Mouse (Mus musculus) forebrain, embryonic 15.5 days (tissue): Measurements from ENCODE around the gene Gpr137. TPM values are rescaled to one million over a fixed set of nuclear protein-coding genes. Genes with fewer than 3 reads are reported as not detected.
A peak's percentile ranks its signal among the peaks of the same experiment; 100 is the strongest.

ENCODE experiments used
- ATAC-seq: fragments of 200-750 bp; cut with Nextera tagmentation; replicated peaks from 2 replicates; pipeline ENCODE4 v1.8.0; 2017; ENCODE audit warnings: mild to moderate bottlenecking, moderate TSS enrichment, moderate library complexity
- H3K27ac ChIP-seq: fragments of 300-500 bp; sonication (generic); replicated peaks from 2 replicates; pipeline ENCODE4 v1.5.1; 2015; ENCODE audit warnings: mild to moderate bottlenecking, inconsistent platforms
- H3K27me3 ChIP-seq: fragments of 300-500 bp; sonication (generic); 2 replicates; pipeline ENCODE4 v1.6.1; 2015; ENCODE audit warnings: inconsistent platforms
- H3K36me3 ChIP-seq: fragments of 300-500 bp; sonication (generic); 2 replicates; pipeline ENCODE4 v1.6.1; 2015; ENCODE audit warnings: mild to moderate bottlenecking, inconsistent platforms
- H3K4me1 ChIP-seq: fragments of 300-500 bp; sonication (generic); 2 replicates; pipeline ENCODE4 v1.6.1; 2015; ENCODE audit warnings: inconsistent platforms
- H3K4me2 ChIP-seq: fragments of 300-500 bp; sonication (generic); replicated peaks from 2 replicates; pipeline ENCODE4 v1.6.1; 2015; ENCODE audit warnings: mild to moderate bottlenecking, inconsistent platforms
- H3K4me3 ChIP-seq: fragments of 300-500 bp; sonication (generic); 2 replicates; pipeline ENCODE4 v1.5.1; 2015; ENCODE audit warnings: mild to moderate bottlenecking, inconsistent platforms
- H3K9ac ChIP-seq: fragments of 300-500 bp; sonication (generic); replicated peaks from 2 replicates; pipeline ENCODE4 v1.6.1; 2015; ENCODE audit warnings: mild to moderate bottlenecking, inconsistent platforms
- H3K9me3 ChIP-seq: fragments of 300-500 bp; sonication (generic); 2 replicates; pipeline ENCODE4 v1.6.1; 2016; ENCODE audit warnings: inconsistent platforms
- WGBS: fragments of 180-500 bp; shearing (Covaris S2); methylation state at CpG from one replicate; pipeline ENCODE4 v1.1.7; 2015; ENCODE audit warnings: mixed read lengths; 5-methylcytosine and 5-hydroxymethylcytosine counted together
- polyA plus RNA-seq: library from polyadenylated mRNA; unstranded; fragments of >200 nt; fragmentation: Nextera tagmentation; extraction: Ambion mirVana; gene quantifications from 2 replicates; pipeline ENCODE4 v1.2.1, GENCODE M21; 2015

Gene Gpr137
- polyA plus RNA-seq, 1 experiment from 2014 or later = 48.0 TPM

DNA sequence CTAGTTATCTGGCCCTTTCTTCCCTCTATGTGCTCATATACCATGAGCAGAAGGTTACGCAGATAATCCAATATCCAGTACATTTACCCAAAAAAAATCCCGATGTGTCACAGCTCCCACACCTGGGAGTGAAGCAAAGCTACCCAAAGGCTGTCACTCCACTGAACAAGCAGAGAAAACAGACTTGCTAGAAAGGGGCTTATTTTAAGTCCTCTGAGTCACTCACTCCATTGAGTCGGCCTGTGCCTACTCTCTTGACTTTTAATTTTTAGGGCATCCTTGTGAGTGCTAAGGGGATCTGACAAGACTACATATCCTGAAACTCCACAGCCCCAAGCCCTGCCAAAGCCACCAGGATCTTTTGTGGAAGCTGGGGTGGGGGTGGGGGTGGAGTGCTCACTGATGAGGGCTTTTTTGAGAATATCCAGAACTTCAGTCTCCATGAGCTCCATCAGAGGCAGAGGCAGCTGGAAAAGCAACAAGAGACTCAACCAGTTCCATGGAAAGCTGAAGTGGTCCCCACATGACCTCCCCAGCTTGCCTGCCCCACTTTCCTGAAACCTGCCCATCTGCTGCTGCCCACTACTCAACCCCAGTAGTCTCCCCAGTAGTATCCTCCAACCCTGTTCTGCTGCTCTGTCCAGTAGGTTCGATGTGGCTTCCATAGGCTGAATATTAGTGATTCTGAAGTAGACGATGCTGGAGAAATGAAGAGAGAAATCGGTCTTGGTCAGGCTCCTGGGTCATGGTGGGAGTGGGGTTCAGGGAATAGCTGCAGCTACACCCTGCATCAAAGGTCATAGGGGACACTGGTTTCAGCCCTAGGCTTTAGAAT is 19.2 kb downstream of the Gpr137 start:
- Histone ChIP-seq H3K27ac (no peak overlapping the region), H3K9ac (no peak overlapping the region), H3K36me3 (0 out of 2 replicates have a peak, but pooled peaks cover 5% of the 10 kb centered on the region), H3K4me2 (no peak overlapping the region), H3K9me3 (no peaks in the 10 kb centered on the region), H3K27me3 (peaks cover 55% of the 10 kb centered on the region), H3K4me1 (peaks cover 39% of the 10 kb centered on the region), H3K4me3 (no peak overlapping the region)
- 63% methylated on average over 6 of the region's 6 CpGs for WGBS
- no peak for ATAC-seq

DNA sequence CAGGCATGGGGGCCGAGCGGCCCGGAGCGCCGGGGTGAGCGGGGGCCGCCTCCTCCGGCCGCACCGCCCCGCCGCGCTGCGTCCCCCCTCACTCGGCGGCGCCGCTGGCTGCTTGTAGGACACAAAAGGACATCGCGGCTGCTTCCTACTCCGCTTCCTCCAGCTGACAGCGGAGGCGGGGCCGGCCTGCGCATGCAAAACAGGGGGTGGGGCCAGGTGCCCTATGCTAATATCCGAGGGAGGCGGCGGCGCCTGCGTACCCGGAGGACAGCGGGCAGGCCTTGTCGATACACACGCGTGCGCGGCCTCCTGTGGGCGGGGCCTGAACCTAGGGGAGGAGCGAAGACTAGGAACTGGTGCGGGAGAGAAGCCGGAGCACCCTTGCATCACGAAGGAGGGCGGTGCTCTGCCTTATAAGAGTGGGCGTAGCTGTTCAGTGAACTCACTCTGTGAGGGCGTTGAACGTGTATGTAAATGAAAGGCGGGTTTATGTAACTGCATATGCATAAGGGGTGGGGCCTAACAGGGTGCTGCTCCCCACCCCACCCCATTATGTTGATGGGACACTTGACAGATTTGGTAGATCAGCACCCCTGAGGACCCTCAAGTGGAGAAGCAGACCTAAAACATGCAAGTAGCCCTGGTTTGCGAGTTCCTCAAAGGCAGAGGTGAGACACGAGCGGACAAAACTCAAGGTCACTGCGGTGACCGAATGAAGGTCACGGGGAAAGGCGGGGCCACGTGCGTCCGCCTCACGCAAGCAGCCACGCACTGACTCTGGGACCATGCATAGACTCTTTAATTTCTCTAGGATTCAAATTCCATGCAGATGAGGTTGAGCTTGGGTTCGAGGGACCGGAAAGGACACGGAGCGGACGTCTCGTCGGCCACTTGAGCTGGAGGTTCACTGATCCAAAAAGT is 20.4 kb downstream of the Gpr137 start, which contains the start of gene Esrra:
Esrra (minus strand) TSS at position 167 of the 921 bp plus-strand sequence.
- WGBS = 1% methylated on average over 65 of the region's 66 CpGs
- H3K27me3 ChIP-seq = peaks cover 43% of the 10 kb centered on the region
- H3K9me3 ChIP-seq = no peaks in the 10 kb centered on the region
- H3K27ac ChIP-seq = peak within 1 kb of the TSS; percentile 88
- peak within 1 kb of the TSS; percentile 93 for H3K4me2 ChIP-seq
- peaks cover 37% of the 10 kb centered on the region for H3K4me1 ChIP-seq
- H3K9ac ChIP-seq = peak within 1 kb of the TSS; percentile 97
- H3K4me3 ChIP-seq = peak within 1 kb of the TSS; percentile 88
- H3K36me3 ChIP-seq = 0 out of 2 replicates have a peak, but pooled peaks cover 5% of the 10 kb centered on the region
- ATAC-seq = peak; percentile 96

DNA sequence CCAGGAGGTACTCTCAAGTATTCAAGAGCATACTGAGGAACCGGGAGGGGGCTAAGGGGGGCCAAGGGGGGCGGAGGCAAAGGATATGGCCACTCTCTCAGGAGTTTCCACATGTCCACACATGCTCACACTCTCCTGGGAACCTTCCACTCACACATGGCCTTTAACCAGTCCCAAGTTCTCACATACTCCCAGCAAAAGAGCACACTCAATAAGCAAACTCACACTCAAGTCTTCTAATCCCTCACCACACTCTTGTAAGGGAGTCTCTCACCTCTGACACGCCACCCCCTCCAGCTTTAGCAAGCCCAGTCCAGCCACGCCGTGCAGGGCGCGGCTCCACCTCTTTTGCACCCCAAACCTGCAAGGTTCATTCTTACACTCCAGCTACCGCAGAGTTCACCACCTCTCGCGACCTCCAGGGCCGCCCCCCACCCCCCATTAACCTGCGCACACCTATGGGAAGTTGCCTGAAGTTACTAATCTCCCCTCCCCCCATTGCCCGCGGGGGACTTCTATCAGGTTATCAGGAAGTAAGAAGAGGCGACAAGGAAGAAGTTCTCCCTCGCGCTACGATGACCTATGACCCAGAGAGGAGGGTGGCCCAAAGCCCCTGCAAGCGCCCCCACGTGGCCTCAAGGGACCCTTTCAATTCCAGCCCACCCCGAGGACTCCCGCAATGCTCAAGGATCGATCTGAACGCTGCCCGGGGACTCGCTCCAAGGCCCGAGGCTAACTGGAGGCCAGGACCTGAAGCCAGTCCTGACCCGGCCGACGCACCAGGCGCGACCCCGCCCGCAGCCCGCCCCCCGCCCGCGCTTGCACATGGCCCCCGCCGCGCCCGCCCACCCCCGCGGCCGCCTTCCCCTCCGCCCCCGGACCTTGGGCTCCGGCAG is 21.3 kb downstream of the Gpr137 start:
- peak overlapping the region; percentile 97 for H3K9ac ChIP-seq
- no peaks in the 10 kb centered on the region for H3K9me3 ChIP-seq
- H3K27me3 ChIP-seq = peaks cover 34% of the 10 kb centered on the region
- peaks cover 33% of the 10 kb centered on the region for H3K4me1 ChIP-seq
- 0 out of 2 replicates have a peak, but pooled peaks cover 5% of the 10 kb centered on the region for H3K36me3 ChIP-seq
- ATAC-seq = peak; percentile 8; the same call in 1 of the 2 replicates
- peak overlapping the region; percentile 88 for H3K4me3 ChIP-seq
- H3K4me2 ChIP-seq = peak overlapping the region; percentile 93
- WGBS = 2% methylated on average over 38 of the region's 48 CpGs
- H3K27ac ChIP-seq = peak overlapping the region; percentile 88

DNA sequence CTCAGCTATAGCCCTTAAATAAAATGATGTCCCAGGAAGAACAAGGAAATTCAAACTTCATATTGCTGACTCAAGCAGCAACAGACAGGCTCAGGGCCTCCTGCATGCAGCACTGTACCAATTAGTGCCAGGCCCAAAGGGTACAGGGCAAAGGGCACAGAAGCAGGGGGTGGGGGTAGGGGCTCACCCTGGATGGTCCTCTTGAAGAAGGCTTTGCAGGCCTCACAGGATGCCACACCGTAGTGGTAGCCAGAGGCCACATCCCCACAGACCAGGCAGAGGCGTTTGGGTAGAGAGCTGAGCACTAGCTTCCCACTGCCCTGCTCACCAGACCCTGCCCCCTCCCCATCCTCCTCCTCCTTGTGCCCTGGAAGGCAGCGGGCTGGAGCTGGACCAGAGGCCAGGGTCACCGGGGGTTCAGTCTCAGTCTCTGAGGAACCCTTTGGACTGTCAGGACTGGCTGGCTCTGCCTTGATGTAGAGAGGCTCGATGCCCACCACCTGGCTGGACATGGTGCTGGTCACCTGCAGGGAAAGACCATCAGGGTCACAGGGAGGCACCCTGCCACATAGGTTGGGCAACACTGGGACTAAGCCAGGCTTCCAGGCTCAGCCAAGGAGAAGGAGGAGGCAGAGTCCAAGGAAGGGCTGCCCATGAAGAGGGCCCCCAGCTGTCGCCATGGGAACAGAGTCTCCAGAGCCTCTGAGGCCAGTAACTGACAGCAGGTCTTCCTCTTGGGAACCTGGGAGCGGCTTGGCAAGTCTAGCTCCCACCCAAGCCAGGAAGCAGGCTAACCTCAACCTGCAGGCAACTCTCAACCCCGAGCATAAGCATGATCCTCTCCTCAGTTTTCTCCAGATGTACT is 22.2 kb downstream of the Gpr137 start:
- Histone ChIP-seq H3K4me1 (peaks cover 30% of the 10 kb centered on the region), H3K27ac (no peak overlapping the region), H3K9ac (no peak overlapping the region; the same call in 1 of the 2 replicates), H3K4me3 (peak overlapping the region; percentile 88), H3K27me3 (peaks cover 25% of the 10 kb centered on the region), H3K36me3 (0 out of 2 replicates have a peak, but pooled peaks cover 5% of the 10 kb centered on the region), H3K9me3 (no peaks in the 10 kb centered on the region), H3K4me2 (peak overlapping the region; percentile 93)
- 45% methylated on average over 8 of the region's 8 CpGs for WGBS
- ATAC-seq = no peak

DNA sequence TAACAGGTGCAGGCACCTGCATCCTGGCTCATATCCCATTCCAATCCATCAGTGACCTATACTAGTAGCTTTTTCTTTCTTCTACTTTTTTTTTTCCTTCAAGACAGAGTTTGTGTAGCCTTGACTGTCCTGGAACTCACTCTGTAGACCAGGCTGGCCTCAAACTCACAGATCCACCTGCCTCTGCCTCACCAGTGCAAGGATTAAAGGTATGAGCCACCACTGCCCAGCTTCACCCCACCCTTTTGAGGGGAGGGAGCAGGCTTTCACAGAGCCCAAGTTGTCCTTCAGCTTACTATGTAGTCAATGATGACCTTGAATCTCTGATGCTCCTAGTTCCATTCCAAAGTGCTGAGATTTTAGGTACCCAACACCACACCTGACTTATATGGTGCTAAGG is 22.8 kb downstream of the Gpr137 start:
- Histone ChIP-seq H3K4me3 (no peak overlapping the region), H3K9ac (no peak overlapping the region), H3K4me2 (no peak overlapping the region), H3K9me3 (no peaks in the 10 kb centered on the region), H3K27me3 (peaks cover 18% of the 10 kb centered on the region), H3K4me1 (peaks cover 23% of the 10 kb centered on the region), H3K36me3 (0 out of 2 replicates have a peak, but pooled peaks cover 5% of the 10 kb centered on the region), H3K27ac (no peak overlapping the region)
- ATAC-seq = no peak

DNA sequence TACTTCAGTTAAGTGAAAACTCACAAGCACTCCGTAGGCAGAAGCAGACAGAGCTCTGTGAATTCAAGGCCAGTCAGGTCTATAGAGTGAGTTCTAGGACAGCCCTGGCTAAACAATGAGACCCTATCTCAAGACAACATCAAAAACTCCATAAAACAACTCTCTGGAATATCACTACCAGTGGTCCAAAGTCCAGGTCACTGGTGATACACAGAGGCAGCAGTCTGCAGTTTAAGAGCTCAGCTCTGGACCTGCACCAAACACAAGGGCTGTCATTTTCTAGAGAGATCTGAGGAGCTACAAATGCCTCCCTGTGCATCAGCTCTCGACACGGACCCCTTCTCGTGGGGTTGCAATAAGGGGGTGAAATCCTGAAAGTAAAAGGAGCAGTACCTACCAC is 24.0 kb downstream of the Gpr137 start:
- H3K27me3 ChIP-seq = peaks cover 8% of the 10 kb centered on the region
- no peaks in the 10 kb centered on the region for H3K9me3 ChIP-seq
- no peak overlapping the region for H3K4me3 ChIP-seq
- no peak overlapping the region for H3K27ac ChIP-seq
- peaks cover 10% of the 10 kb centered on the region for H3K36me3 ChIP-seq
- no peak for ATAC-seq
- H3K4me1 ChIP-seq = peaks cover 23% of the 10 kb centered on the region
- no peak overlapping the region for H3K9ac ChIP-seq
- H3K4me2 ChIP-seq = no peak overlapping the region
- WGBS = 89% methylated on average over 4 of the region's 4 CpGs

- Histone ChIP-seq H3K27ac (no peak overlapping the region), H3K9ac (no peak overlapping the region), H3K9me3 (no peaks in the 10 kb centered on the region), H3K4me1 (peaks cover 15% of the 10 kb centered on the region), H3K4me2 (no peak overlapping the region), H3K27me3 (no peaks in the 10 kb centered on the region), H3K36me3 (peaks cover 27% of the 10 kb centered on the region), H3K4me3 (no peak overlapping the region)
- no peak for ATAC-seq
- 88% methylated on average over 4 of the region's 4 CpGs for WGBS
Observed at GRCm38 (mm10) chr19:6916496-6916895, 25.8 kb downstream of the Gpr137 start.

GRCm38 (mm10) chr19:6915276-6915675 is 27.0 kb downstream of the Gpr137 start:
- H3K4me3 ChIP-seq = no peak overlapping the region
- 93% methylated on average over 4 of the region's 4 CpGs for WGBS
- H3K9ac ChIP-seq = no peak overlapping the region
- H3K9me3 ChIP-seq = no peaks in the 10 kb centered on the region
- no peak overlapping the region for H3K4me2 ChIP-seq
- H3K36me3 ChIP-seq = peaks cover 33% of the 10 kb centered on the region
- H3K27ac ChIP-seq = no peak overlapping the region
- H3K27me3 ChIP-seq = no peaks in the 10 kb centered on the region
- no peak for ATAC-seq
- peaks cover 16% of the 10 kb centered on the region for H3K4me1 ChIP-seq

- Histone ChIP-seq H3K4me1 (peaks cover 10% of the 10 kb centered on the region), H3K36me3 (peaks cover 33% of the 10 kb centered on the region), H3K4me2 (no peak overlapping the region), H3K27ac (no peak overlapping the region), H3K9me3 (no peaks in the 10 kb centered on the region), H3K27me3 (no peaks in the 10 kb centered on the region), H3K9ac (no peak overlapping the region), H3K4me3 (no peak overlapping the region)
- no peak for ATAC-seq
- WGBS = 91% methylated on average over 9 of the region's 9 CpGs
Observed at GRCm38 (mm10) chr19:6914540-6914939, 27.7 kb downstream of the Gpr137 start.

GRCm38 (mm10) chr19:6913991-6914390 is 28.3 kb downstream of the Gpr137 start:
- WGBS = 83% methylated on average over 11 of the region's 11 CpGs
- H3K4me2 ChIP-seq = no peak overlapping the region
- H3K9me3 ChIP-seq = no peaks in the 10 kb centered on the region
- H3K4me3 ChIP-seq = no peak overlapping the region
- H3K36me3 ChIP-seq = peaks cover 33% of the 10 kb centered on the region
- peaks cover 12% of the 10 kb centered on the region for H3K4me1 ChIP-seq
- no peak overlapping the region for H3K9ac ChIP-seq
- no peak for ATAC-seq
- H3K27me3 ChIP-seq = no peaks in the 10 kb centered on the region
- no peak overlapping the region for H3K27ac ChIP-seq
